Mouse (Mus musculus) kidney, embryonic 15.5 days (tissue): ENCODE data around the gene Emx1. TPM values are rescaled to one million over a fixed set of nuclear protein-coding genes. Genes with fewer than 3 reads are reported as not detected.

Experiments
- ATAC-seq: fragments of 200-750 bp; cut with Nextera tagmentation; replicated peaks from 2 replicates; pipeline ENCODE4 v1.8.0; 2017; ENCODE audit warnings: moderate TSS enrichment; ENCODE audit not compliant: low FRiP score
- H3K27ac ChIP-seq: fragments of 300-500 bp; sonication (generic); 2 replicates; pipeline ENCODE4 v1.5.1; 2015; ENCODE audit warnings: mild to moderate bottlenecking, inconsistent platforms
- H3K27me3 ChIP-seq: fragments of 300-500 bp; sonication (generic); 2 replicates; pipeline ENCODE4 v1.6.1; 2015; ENCODE audit warnings: inconsistent platforms
- H3K36me3 ChIP-seq: fragments of 300-500 bp; sonication (generic); 2 replicates; pipeline ENCODE4 v1.6.1; 2015; ENCODE audit warnings: inconsistent platforms
- H3K4me1 ChIP-seq: fragments of 300-500 bp; sonication (generic); 2 replicates; pipeline ENCODE4 v1.6.1; 2015; ENCODE audit warnings: inconsistent platforms
- H3K4me2 ChIP-seq: fragments of 300-500 bp; sonication (generic); 2 replicates; pipeline ENCODE4 v1.6.1; 2015; ENCODE audit warnings: moderate library complexity, mild to moderate bottlenecking, inconsistent platforms
- H3K4me3 ChIP-seq: fragments of 300-500 bp; sonication (generic); replicated peaks from 2 replicates; pipeline ENCODE4 v1.5.1; 2015; ENCODE audit warnings: mild to moderate bottlenecking, inconsistent platforms
- H3K9ac ChIP-seq: fragments of 300-500 bp; sonication (generic); 2 replicates; pipeline ENCODE4 v1.6.1; 2015; ENCODE audit warnings: mild to moderate bottlenecking, inconsistent platforms
- H3K9me3 ChIP-seq: fragments of 300-500 bp; sonication (generic); replicated peaks from 2 replicates; pipeline ENCODE4 v1.6.1; 2016; ENCODE audit warnings: inconsistent platforms
- WGBS: fragments of 180-500 bp; shearing (Covaris S2); methylation state at CpG from one replicate; pipeline ENCODE4 v1.1.7; 2015; ENCODE audit warnings: mixed read lengths; 5-methylcytosine and 5-hydroxymethylcytosine counted together
- polyA plus RNA-seq: library from polyadenylated mRNA; unstranded; fragments of >200 nt; fragmentation: Nextera tagmentation; extraction: Ambion mirVana; gene quantifications from 2 replicates; pipeline ENCODE4 v1.2.1, GENCODE M21; 2015

Gene Emx1
- polyA plus RNA-seq, 1 experiment from 2014 or later = 12.9 TPM

DNA sequence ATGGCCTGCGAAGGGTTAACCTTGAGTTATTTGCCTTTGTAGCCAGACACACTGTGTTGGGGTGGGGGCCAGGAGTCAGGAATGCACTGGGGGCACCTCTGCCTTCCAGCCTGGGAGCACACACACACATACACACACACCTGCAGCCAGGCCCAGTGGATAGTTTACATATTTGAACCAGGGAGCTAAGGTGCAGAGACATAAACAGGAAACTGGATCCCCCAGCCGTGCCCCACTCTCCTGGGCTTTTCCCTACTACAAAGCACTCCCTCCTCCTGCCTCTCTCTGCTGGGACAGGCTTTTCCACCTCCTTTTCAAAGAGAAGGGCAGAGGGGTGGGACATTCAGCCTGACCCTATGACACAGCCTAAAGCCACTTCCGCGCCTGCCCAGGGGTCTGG lies 33.7 kb downstream of the Emx1 start:
- ATAC-seq = 0 out of 2 replicates have a peak, but pooled peaks have one; percentile 31
- Histone ChIP-seq H3K36me3 (no peaks in the 10 kb centered on the region), H3K4me2 (no peak overlapping the region), H3K27ac (peak overlapping the region; percentile 61), H3K9me3 (no peaks in the 10 kb centered on the region), H3K4me3 (no peak overlapping the region), H3K4me1 (peaks cover 20% of the 10 kb centered on the region), H3K27me3 (no peaks in the 10 kb centered on the region), H3K9ac (no peak overlapping the region)
- 25% methylated on average over 4 of the region's 4 CpGs for WGBS

DNA sequence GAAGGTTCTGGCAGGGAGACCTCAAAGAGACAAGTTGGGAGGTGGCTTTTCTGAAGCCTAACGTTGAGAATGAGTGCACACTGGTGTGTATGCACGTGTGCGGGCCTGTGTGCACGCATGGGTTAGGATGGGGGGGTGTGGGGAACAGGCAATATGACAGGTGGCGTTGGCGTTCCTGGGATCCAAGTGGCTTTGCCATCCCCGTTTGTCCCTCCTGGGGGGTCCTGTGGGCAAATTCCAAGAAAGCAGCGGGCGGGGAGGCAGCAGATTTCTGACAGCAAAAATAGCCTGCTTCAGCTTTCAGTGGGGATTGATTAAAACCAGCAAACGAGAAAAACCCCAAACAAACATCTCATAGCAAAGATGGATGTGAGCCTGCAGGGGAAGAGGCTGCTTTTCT lies 35.3 kb downstream of the Emx1 start:
- Histone ChIP-seq H3K4me1 (peaks cover 24% of the 10 kb centered on the region), H3K36me3 (no peaks in the 10 kb centered on the region), H3K4me3 (no peak overlapping the region), H3K27ac (no peak overlapping the region), H3K27me3 (no peaks in the 10 kb centered on the region), H3K4me2 (no peak overlapping the region), H3K9me3 (no peaks in the 10 kb centered on the region), H3K9ac (no peak overlapping the region)
- no peak for ATAC-seq
- WGBS = 80% methylated on average over 10 of the region's 10 CpGs

DNA sequence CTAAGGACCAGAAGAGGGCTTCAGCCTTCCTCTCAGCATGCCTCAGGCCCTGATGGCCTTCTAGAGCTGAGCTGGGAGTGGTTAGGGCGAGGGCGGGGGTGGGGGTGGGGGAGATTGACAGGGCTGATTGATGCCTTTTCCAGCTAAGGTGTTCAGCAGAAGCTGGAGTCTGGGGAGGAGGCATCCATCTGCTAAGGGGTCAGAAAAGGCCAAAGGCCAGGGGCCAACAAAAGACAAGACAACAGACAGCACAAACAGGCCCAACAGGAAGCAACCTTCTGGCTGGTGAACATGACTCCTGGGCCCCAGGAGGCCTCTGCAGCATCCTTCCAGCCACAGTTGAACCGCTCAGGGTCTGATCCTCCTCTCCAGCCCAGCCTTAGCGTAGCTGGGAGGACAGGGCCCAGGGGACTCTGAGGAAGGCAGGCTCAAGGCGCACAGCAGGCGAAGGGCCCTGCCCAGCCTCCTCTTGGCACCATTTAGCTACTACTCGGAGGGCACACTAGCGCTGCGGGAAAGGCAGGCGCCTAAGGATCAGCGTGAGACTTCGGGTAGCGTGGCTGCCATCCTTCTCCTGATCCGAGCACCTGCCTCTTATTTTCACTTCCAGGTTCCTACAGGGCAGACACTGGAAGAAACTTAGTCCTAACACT lies 36.4 kb downstream of the Emx1 start:
- WGBS = 51% methylated on average over 14 of the region's 14 CpGs

DNA sequence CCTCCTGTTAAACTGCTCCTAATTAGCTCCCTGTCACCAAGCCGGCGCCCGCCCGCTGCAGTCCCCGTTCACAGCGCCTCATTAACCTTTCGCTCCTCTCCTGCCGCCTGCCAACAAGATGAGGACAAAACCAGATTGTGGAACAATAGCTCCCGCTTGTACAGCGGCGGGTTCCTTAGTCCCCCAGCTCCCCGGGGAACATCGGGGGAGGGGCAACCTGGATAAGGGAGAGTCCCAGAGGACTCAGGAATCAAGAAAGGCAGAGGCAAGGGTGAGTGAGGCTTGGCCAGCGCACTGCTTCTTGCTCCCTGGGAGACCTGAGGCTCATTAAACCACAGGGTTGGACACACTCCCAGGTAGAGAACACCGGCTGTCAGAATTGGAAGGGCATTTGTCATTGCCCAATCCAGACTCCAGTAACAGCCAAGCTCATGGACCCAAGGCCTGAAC lies 37.2 kb downstream of the Emx1 start:
- 48% methylated on average over 15 of the region's 15 CpGs for WGBS
- Histone ChIP-seq H3K27ac (no peak overlapping the region), H3K4me3 (no peak overlapping the region), H3K4me2 (no peak overlapping the region), H3K4me1 (peaks cover 24% of the 10 kb centered on the region), H3K27me3 (no peaks in the 10 kb centered on the region), H3K9me3 (no peaks in the 10 kb centered on the region), H3K9ac (no peak overlapping the region), H3K36me3 (no peaks in the 10 kb centered on the region)
- ATAC-seq = no peak

More for the DNA sequence above, 36.4 kb downstream of the Emx1 start:
- no peak for ATAC-seq
- Histone ChIP-seq H3K27me3 (no peaks in the 10 kb centered on the region), H3K4me3 (no peak overlapping the region), H3K4me2 (no peak overlapping the region), H3K4me1 (peaks cover 24% of the 10 kb centered on the region), H3K9me3 (no peaks in the 10 kb centered on the region), H3K27ac (no peak overlapping the region), H3K36me3 (no peaks in the 10 kb centered on the region), H3K9ac (no peak overlapping the region)

- ATAC-seq = no peak
Observed at GRCm38 (mm10) chr6:85226570-85226969, 39.3 kb downstream of the Emx1 start.

GRCm38 (mm10) chr6:85227520-85227919 lies 40.3 kb downstream of the Emx1 start:
- no peak overlapping the region for H3K9ac ChIP-seq
- ATAC-seq = no peak
- H3K4me3 ChIP-seq = no peak overlapping the region
- H3K4me1 ChIP-seq = peaks cover 33% of the 10 kb centered on the region
- H3K27me3 ChIP-seq = no peaks in the 10 kb centered on the region
- no peak overlapping the region for H3K4me2 ChIP-seq
- H3K9me3 ChIP-seq = no peaks in the 10 kb centered on the region
- 51% methylated on average over 2 of the region's 2 CpGs for WGBS
- no peaks in the 10 kb centered on the region for H3K36me3 ChIP-seq
- H3K27ac ChIP-seq = no peak overlapping the region

More at GRCm38 (mm10) chr6:85226570-85226969, 39.3 kb downstream of the Emx1 start:
- no peak overlapping the region for H3K4me2 ChIP-seq
- no peaks in the 10 kb centered on the region for H3K27me3 ChIP-seq
- H3K36me3 ChIP-seq = no peaks in the 10 kb centered on the region
- no peaks in the 10 kb centered on the region for H3K9me3 ChIP-seq
- H3K27ac ChIP-seq = no peak overlapping the region
- no peak overlapping the region for H3K9ac ChIP-seq
- WGBS = 73% methylated on average over 9 of the region's 9 CpGs
- H3K4me1 ChIP-seq = peaks cover 23% of the 10 kb centered on the region
- H3K4me3 ChIP-seq = no peak overlapping the region

GRCm38 (mm10) chr6:85230762-85231161 lies 43.5 kb downstream of the Emx1 start:
- WGBS = 73% methylated on average over 3 of the region's 3 CpGs
- no peak for ATAC-seq
- Histone ChIP-seq H3K4me2 (no peak overlapping the region), H3K4me1 (peaks cover 39% of the 10 kb centered on the region), H3K36me3 (no peaks in the 10 kb centered on the region), H3K9me3 (no peaks in the 10 kb centered on the region), H3K4me3 (no peak overlapping the region), H3K9ac (no peak overlapping the region), H3K27me3 (no peaks in the 10 kb centered on the region), H3K27ac (0 out of 2 replicates have a peak overlapping the region, but pooled peaks have one; percentile 38)

- Histone ChIP-seq H3K9ac (no peak overlapping the region), H3K27me3 (no peaks in the 10 kb centered on the region), H3K36me3 (no peaks in the 10 kb centered on the region), H3K4me2 (no peak overlapping the region), H3K4me3 (no peak overlapping the region), H3K9me3 (no peaks in the 10 kb centered on the region), H3K27ac (no peak overlapping the region; the same call in 1 of the 2 replicates), H3K4me1 (peaks cover 42% of the 10 kb centered on the region)
- WGBS = 26% methylated on average over 6 of the region's 6 CpGs
- 0 out of 2 replicates have a peak, but pooled peaks have one; percentile 24 for ATAC-seq
Observed at GRCm38 (mm10) chr6:85231469-85231868, 44.2 kb downstream of the Emx1 start.

GRCm38 (mm10) chr6:85232045-85232444 lies 44.8 kb downstream of the Emx1 start:
- no peak overlapping the region for H3K9ac ChIP-seq
- no peak overlapping the region for H3K4me2 ChIP-seq
- H3K27me3 ChIP-seq = no peaks in the 10 kb centered on the region
- WGBS = 29% methylated on average over 4 of the region's 4 CpGs
- H3K4me3 ChIP-seq = no peak overlapping the region
- H3K27ac ChIP-seq = peak overlapping the region; percentile 23; the same call in 1 of the 2 replicates
- H3K36me3 ChIP-seq = no peaks in the 10 kb centered on the region
- peak; percentile 70 for ATAC-seq
- H3K9me3 ChIP-seq = no peaks in the 10 kb centered on the region
- peaks cover 42% of the 10 kb centered on the region for H3K4me1 ChIP-seq

DNA sequence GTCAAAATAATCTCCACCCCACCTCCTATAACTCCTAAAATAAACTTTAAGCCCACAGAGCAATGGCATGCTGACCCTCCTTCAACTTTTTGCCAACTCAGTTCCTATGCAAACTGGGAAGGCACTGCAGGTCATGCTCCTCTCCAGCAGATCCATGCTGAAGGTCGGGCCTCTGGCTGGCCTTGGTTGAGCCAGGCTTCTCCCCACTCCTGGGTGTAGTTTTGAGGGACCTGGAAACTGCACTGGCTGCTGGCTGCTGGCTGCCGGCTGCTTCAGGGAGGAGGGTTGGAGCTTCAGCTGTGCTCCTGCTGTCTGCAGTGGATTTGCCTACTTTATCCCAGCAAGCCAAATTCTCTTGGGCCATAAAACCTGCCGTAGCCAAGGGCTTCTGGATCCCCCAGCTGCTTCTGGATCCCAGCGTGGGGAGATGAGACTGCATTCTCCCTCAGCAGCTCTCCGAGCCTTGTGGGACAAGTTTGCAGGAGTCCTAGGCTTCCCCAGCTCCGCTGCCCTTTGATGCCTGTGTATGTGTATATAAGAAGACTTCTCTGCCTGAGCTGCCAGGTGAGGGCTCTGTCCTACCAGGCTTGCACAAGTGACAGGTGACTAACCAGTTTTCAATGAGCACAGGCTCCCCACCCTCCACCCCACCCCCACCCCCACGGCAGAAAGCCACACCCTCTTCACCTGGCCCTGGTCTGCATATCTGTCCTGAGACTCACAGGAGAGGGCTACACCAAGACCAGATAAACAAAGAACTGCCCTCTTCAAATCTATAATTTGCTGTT lies 45.8 kb downstream of the Emx1 start:
- no peak overlapping the region for H3K4me3 ChIP-seq
- no peaks in the 10 kb centered on the region for H3K27me3 ChIP-seq
- peaks cover 39% of the 10 kb centered on the region for H3K4me1 ChIP-seq
- WGBS = 20% methylated on average over 7 of the region's 7 CpGs
- H3K36me3 ChIP-seq = no peaks in the 10 kb centered on the region
- H3K9me3 ChIP-seq = no peaks in the 10 kb centered on the region
- no peak for ATAC-seq
- H3K4me2 ChIP-seq = no peak overlapping the region
- 0 out of 2 replicates have a peak overlapping the region, but pooled peaks have one; percentile 27 for H3K27ac ChIP-seq
- H3K9ac ChIP-seq = no peak overlapping the region

DNA sequence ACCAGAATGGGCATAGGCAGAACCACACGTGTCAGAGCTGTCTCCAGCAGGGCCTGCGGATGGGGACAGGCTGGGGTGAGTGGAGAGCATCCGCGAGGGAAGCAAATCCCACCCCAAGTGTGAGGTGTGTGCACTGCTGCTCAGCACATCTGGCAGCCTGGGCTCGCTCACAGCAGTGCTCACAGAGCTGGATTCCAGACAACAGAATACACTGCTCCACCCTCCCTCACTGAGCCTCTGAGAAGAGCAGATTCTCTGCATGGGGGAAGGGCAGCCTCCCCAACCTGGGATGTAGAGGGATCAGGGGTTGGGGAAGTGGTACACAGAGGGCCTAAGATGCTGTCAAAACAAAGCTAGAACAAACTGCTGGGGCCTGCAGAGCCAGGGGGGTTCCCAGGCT lies 47.6 kb downstream of the Emx1 start:
- ATAC-seq = no peak
- H3K4me3 ChIP-seq = no peak overlapping the region
- no peak overlapping the region for H3K9ac ChIP-seq
- H3K9me3 ChIP-seq = no peaks in the 10 kb centered on the region
- peaks cover 39% of the 10 kb centered on the region for H3K4me1 ChIP-seq
- WGBS = 60% methylated on average over 5 of the region's 5 CpGs
- no peak overlapping the region for H3K4me2 ChIP-seq
- H3K27me3 ChIP-seq = no peaks in the 10 kb centered on the region
- H3K36me3 ChIP-seq = no peaks in the 10 kb centered on the region
- H3K27ac ChIP-seq = no peak overlapping the region

DNA sequence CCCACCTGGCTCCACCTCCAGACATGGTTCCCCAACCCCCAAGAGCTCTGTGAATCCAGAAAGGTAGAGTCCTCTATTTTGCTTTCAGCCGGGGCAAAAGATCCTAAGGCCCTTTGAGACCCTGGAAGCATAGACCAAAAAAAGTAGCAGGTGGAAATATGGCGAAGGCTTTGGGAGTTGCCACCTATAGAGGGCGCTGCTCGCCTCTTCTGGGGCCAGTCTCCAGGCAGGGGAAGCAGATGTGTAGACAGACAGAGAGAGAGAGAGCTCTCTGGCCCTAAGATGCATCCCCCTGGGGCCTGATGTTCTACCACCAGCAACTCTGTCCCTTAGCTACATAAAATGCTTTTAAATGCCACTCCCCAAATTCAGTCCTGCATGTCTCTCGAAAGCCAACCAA lies 49.8 kb downstream of the Emx1 start:
- no peaks in the 10 kb centered on the region for H3K9me3 ChIP-seq
- H3K27ac ChIP-seq = no peak overlapping the region
- no peak for ATAC-seq
- 41% methylated on average over 5 of the region's 5 CpGs for WGBS
- no peaks in the 10 kb centered on the region for H3K36me3 ChIP-seq
- H3K4me3 ChIP-seq = no peak overlapping the region
- H3K4me2 ChIP-seq = no peak overlapping the region
- no peaks in the 10 kb centered on the region for H3K27me3 ChIP-seq
- no peak overlapping the region for H3K9ac ChIP-seq
- H3K4me1 ChIP-seq = peaks cover 26% of the 10 kb centered on the region
